Mouse (Mus musculus): Measurements from ENCODE around the gene Rpl11.

DNA sequence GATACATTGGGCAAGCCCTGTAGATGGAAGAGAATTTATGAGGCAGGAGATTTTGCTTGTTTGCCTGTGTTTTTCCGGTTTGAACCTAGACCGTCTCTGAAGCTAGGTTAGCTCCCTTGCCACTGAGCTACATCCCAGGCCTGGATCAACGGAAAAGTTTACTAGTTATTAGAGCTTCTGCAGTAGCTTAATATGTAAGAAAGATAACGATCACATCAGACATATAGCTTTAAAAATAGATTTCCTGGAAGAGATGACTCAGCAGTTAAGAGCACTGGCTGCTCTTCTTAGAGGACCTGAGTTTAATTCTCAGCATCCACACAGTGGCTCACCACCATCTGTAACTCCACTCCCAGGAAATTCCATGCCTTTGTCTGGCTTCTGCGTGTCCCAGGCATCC is 24.5 kb downstream of the Rpl11 start:
- TF ChIP-seq CTCF (IDR thresholded peaks at IDR 0.05; ENCODE audit: borderline replicate concordance, control insufficient read depth, extremely low read depth, insufficient read depth, low read length, poor library complexity) (no peak), POLR2A (IDR thresholded peaks at IDR 0.05; ENCODE audit: control insufficient read depth, extremely low read depth, insufficient read depth, low read length, poor library complexity) (no peak)
